Mouse (Mus musculus) ES-E14 (cell line): ENCODE results near the gene Lcn11. TPM values are rescaled to one million over a fixed set of nuclear protein-coding genes. Genes with fewer than 3 reads are reported as not detected.
"Not testable (repeated sequence)": the region's sequence is repeated elsewhere in the genome, so short reads cannot be mapped to it uniquely, and the experiment has no call there.

ENCODE experiments used
- DNase-seq: peaks from one replicate; pipeline ENCODE4 v3.0.0-alpha.2; 2013; ENCODE audit warnings: low read depth, low spot score
- H3K27ac ChIP-seq: 2 replicates; pipeline ENCODE4 v1.5.1; 2012; ENCODE audit warnings: low read depth, mild to moderate bottlenecking, low read length, moderate library complexity, mixed read lengths; ENCODE audit not compliant: poor library complexity, insufficient read depth, severe bottlenecking
- H3K36me3 ChIP-seq: 2 replicates; pipeline ENCODE4 v1.6.1; 2012; ENCODE audit warnings: mild to moderate bottlenecking, low read length, moderate library complexity, mixed read lengths; ENCODE audit not compliant: control insufficient read depth, poor library complexity, insufficient read depth, severe bottlenecking
- H3K4me1 ChIP-seq, 2 experiments: fragments of 150-350 bp in 1 of 2; sonication (generic) in 1 of 2; 2 replicates each; pipeline ENCODE4 v1.6.1; 2012; ENCODE audit warnings: low read length in 2 of 2, mild to moderate bottlenecking in 1 of 2, mixed read lengths in 1 of 2; ENCODE audit not compliant: control insufficient read depth in 2 of 2, insufficient read depth in 2 of 2, poor library complexity in 1 of 2
- H3K4me3 ChIP-seq, 2 experiments: fragments of 150-350 bp in 1 of 2; sonication (generic) in 1 of 2; 2 replicates each; pipeline ENCODE4 v1.5.1; 2012; ENCODE audit warnings: low read length in 2 of 2, low read depth in 1 of 2, mild to moderate bottlenecking in 1 of 2, mixed read lengths in 1 of 2; ENCODE audit not compliant: insufficient read depth in 1 of 2, poor library complexity in 1 of 2, severe bottlenecking in 1 of 2
- H3K9ac ChIP-seq: 2 replicates; pipeline ENCODE4 v1.6.1; 2012; ENCODE audit warnings: low read depth, mild to moderate bottlenecking, low read length, mixed read lengths; ENCODE audit not compliant: poor library complexity, insufficient read depth, severe bottlenecking
- H3K9me3 ChIP-seq: fragments of 150-350 bp; sonication (generic); 2 replicates; pipeline ENCODE4 v1.6.1; 2012; ENCODE audit warnings: low read depth, mild to moderate bottlenecking, low read length; ENCODE audit not compliant: control insufficient read depth, insufficient read depth
- CHD2 ChIP-seq: IDR thresholded peaks from 2 replicates; pipeline ENCODE4 v1.6.1; 2014; ENCODE audit warnings: mild to moderate bottlenecking, low read depth, low read length, inconsistent platforms
- HCFC1 ChIP-seq: IDR thresholded peaks from 2 replicates; pipeline ENCODE4 v1.6.1; 2012; ENCODE audit warnings: low read length, inconsistent platforms, borderline replicate concordance; ENCODE audit not compliant: insufficient read depth
- MAFK ChIP-seq: IDR thresholded peaks from 2 replicates; pipeline ENCODE4 v1.6.1; 2014; ENCODE audit warnings: mild to moderate bottlenecking, low read depth, low read length, inconsistent platforms; ENCODE audit not compliant: insufficient read depth
- ZC3H11A ChIP-seq: IDR thresholded peaks from 2 replicates; pipeline ENCODE4 v1.6.1; 2012; ENCODE audit warnings: low read depth, mild to moderate bottlenecking, inconsistent platforms, low read length, borderline replicate concordance
- ZNF384 ChIP-seq: IDR thresholded peaks from 2 replicates; pipeline ENCODE4 v1.6.1; 2012; ENCODE audit warnings: low read depth, low read length, inconsistent platforms
- in situ Hi-C, 2 experiments: fragments of 600-800 bp; cut with MboI; formaldehyde crosslinking; loops; one replicate each; pipeline ENCODE4 v1.15.1; 2025; ENCODE audit warnings: low sequenced_read_pairs in 2 of 2, inconsistent platforms in 1 of 2; ENCODE audit not compliant: unreplicated experiment in 2 of 2
- total RNA-seq: library from RNA; depleted of rRNA; stranded (reverse); fragments of 300-350 nt; gene quantifications from 2 replicates; pipeline ENCODE4 v1.2.3, GENCODE M21; 2012; rRNA removed

Lcn11 gene
- not detected in 2 replicates for total RNA-seq

DNA sequence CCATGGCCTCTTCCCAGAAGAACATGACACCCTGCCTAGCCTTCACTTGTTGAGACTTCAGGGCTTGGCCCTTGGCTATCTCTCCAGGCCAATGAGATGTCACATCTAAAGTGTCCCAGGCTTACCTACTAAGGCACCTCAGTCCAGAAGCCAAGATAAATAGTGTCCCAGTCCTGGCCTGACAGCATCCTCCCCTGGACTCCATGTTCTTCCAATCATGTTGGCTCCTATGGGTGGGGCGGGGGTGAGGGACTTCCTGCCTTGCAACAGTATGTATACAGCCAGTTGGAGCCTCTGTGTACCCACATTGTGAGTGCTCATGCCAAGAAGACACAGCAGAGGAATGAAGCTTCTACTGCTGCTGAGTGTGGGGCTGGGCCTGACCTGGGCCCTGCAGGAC, at the start of gene Lcn11:
TSS of gene Lcn11 (plus strand) at position 301 of the 400 bp plus-strand sequence.
- H3K4me3 ChIP-seq: no peak within 1 kb of the TSS
- H3K36me3 ChIP-seq: no peaks in the 10 kb centered on the region
- H3K9ac ChIP-seq: no peak within 1 kb of the TSS
- H3K9me3 ChIP-seq: no peaks in the 10 kb centered on the region
- H3K4me1 ChIP-seq: no peaks in the 10 kb centered on the region
- in situ Hi-C loops: no loop called here
- no peak for DNase-seq
- H3K27ac ChIP-seq: no peak within 1 kb of the TSS
- no peak for TF ChIP-seq ZNF384

GRCm38 (mm10) chr2:25733199-25733930, 43.5 kb upstream of the Lcn11 start:
- no peak for DNase-seq
- Histone ChIP-seq H3K9ac (no peak overlapping the region), H3K4me1 (no peaks in the 10 kb centered on the region), H3K36me3 (no peaks in the 10 kb centered on the region), H3K4me3 (no peak overlapping the region), H3K9me3 (no peaks in the 10 kb centered on the region), H3K27ac (no peak overlapping the region)
- in situ Hi-C loops: no loop called here
- TF ChIP-seq ZC3H11A: no peak

- DNase-seq, H3K27ac ChIP-seq, H3K4me3 ChIP-seq, H3K36me3 ChIP-seq, H3K4me1 ChIP-seq, H3K9ac ChIP-seq, in situ Hi-C loops, H3K9me3 ChIP-seq: not testable (repeated sequence)
Measured at GRCm38 (mm10) chr2:25736709-25737108, 40.1 kb upstream of the Lcn11 start, which contains the start of gene Obp2b. TSS of gene Obp2b (plus strand) at chr2:25737009.

GRCm38 (mm10) chr2:25741671-25742070, 35.1 kb upstream of the Lcn11 start:
- no peak overlapping the region for H3K4me3 ChIP-seq
- H3K36me3 ChIP-seq: no peaks in the 10 kb centered on the region
- no peaks in the 10 kb centered on the region for H3K4me1 ChIP-seq
- in situ Hi-C loops: no loop called here
- no peak for DNase-seq
- no peak overlapping the region for H3K27ac ChIP-seq
- no peaks in the 10 kb centered on the region for H3K9me3 ChIP-seq
- TF ChIP-seq ZNF384 (no peak), MAFK (no peak), CHD2 (no peak), ZC3H11A (no peak)
- H3K9ac ChIP-seq: no peak overlapping the region

DNA sequence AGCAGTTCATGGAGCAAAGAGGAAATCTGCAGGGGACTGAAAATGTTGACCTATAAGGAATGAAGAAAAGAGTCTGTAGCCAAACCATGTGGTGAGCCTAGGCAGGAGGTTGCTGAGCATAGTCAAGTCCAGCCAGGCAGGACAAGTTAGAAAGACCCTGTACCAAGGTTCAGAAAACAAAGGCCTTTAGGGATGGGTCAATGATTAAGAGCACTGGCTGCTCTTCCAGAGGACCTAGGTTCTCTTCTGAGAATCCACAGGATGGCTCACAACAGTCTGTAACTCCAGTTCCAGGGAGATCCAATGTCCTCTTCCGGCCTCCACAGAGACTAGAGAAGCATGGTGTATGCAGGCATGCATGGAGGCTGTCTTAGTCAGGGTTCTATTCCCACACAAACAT, 22.6 kb upstream of the Lcn11 start:
- no peak for DNase-seq
- no peaks in the 10 kb centered on the region for H3K9me3 ChIP-seq
- H3K27ac ChIP-seq: no peak overlapping the region
- H3K9ac ChIP-seq: no peak overlapping the region
- TF ChIP-seq ZC3H11A (no peak), CHD2 (no peak), ZNF384 (no peak), HCFC1 (no peak), MAFK (no peak)
- H3K4me1 ChIP-seq: no peaks in the 10 kb centered on the region
- no peaks in the 10 kb centered on the region for H3K36me3 ChIP-seq
- H3K4me3 ChIP-seq: no peak overlapping the region
- in situ Hi-C loops: no loop called here
